Mouse (Mus musculus) limb, embryonic 13.5 days (tissue): Measurements from ENCODE around the gene Prex1. TPM values are rescaled to one million over a fixed set of nuclear protein-coding genes. Genes with fewer than 3 reads are reported as not detected.
A peak's percentile ranks its signal among the peaks of the same experiment; 100 is the strongest.
"Not testable (repeated sequence)": the region's sequence is repeated elsewhere in the genome, so short reads cannot be mapped to it uniquely, and the experiment has no call there.

Experiments
- ATAC-seq: fragments of 200-750 bp; cut with Nextera tagmentation; 2 replicates; pipeline ENCODE4 v1.8.0; 2017; ENCODE audit warnings: low read depth, moderate number of reproducible peaks, moderate TSS enrichment; ENCODE audit not compliant: low FRiP score
- H3K27ac ChIP-seq: fragments of 300-500 bp; sonication (generic); 2 replicates; pipeline ENCODE4 v1.5.1; 2015; ENCODE audit warnings: inconsistent platforms, mild to moderate bottlenecking, moderate library complexity
- H3K27me3 ChIP-seq: fragments of 300-500 bp; sonication (generic); 2 replicates; pipeline ENCODE4 v1.6.1; 2015; ENCODE audit warnings: mild to moderate bottlenecking, inconsistent platforms
- H3K36me3 ChIP-seq: fragments of 300-500 bp; sonication (generic); 2 replicates; pipeline ENCODE4 v1.6.1; 2015; ENCODE audit warnings: inconsistent platforms, mild to moderate bottlenecking, moderate library complexity
- H3K4me1 ChIP-seq: fragments of 300-500 bp; sonication (generic); 2 replicates; pipeline ENCODE4 v1.6.1; 2015; ENCODE audit warnings: inconsistent platforms
- H3K4me2 ChIP-seq: fragments of 300-500 bp; sonication (generic); replicated peaks from 2 replicates; pipeline ENCODE4 v1.6.1; 2015; ENCODE audit warnings: inconsistent platforms, mild to moderate bottlenecking, moderate library complexity
- H3K4me3 ChIP-seq: fragments of 300-500 bp; sonication (generic); 2 replicates; pipeline ENCODE4 v1.5.1; 2015; ENCODE audit warnings: moderate library complexity, mild to moderate bottlenecking, inconsistent platforms
- H3K9ac ChIP-seq: fragments of 300-500 bp; sonication (generic); 2 replicates; pipeline ENCODE4 v1.6.1; 2015; ENCODE audit warnings: mild to moderate bottlenecking, inconsistent platforms
- H3K9me3 ChIP-seq: fragments of 300-500 bp; sonication (generic); 2 replicates; pipeline ENCODE4 v1.6.1; 2016; ENCODE audit warnings: inconsistent platforms
- WGBS: fragments of 180-500 bp; shearing (Covaris S2); methylation state at CpG from one replicate; pipeline ENCODE4 v1.1.7; 2015; 5-methylcytosine and 5-hydroxymethylcytosine counted together
- polyA plus RNA-seq: library from polyadenylated mRNA; unstranded; fragments of >200 nt; fragmentation: Nextera tagmentation; extraction: Ambion mirVana; gene quantifications from 2 replicates; pipeline ENCODE4 v1.2.1, GENCODE M21; 2015

The Prex1 gene
- 18.8 and 19.4 TPM in 2 replicates for polyA plus RNA-seq

DNA sequence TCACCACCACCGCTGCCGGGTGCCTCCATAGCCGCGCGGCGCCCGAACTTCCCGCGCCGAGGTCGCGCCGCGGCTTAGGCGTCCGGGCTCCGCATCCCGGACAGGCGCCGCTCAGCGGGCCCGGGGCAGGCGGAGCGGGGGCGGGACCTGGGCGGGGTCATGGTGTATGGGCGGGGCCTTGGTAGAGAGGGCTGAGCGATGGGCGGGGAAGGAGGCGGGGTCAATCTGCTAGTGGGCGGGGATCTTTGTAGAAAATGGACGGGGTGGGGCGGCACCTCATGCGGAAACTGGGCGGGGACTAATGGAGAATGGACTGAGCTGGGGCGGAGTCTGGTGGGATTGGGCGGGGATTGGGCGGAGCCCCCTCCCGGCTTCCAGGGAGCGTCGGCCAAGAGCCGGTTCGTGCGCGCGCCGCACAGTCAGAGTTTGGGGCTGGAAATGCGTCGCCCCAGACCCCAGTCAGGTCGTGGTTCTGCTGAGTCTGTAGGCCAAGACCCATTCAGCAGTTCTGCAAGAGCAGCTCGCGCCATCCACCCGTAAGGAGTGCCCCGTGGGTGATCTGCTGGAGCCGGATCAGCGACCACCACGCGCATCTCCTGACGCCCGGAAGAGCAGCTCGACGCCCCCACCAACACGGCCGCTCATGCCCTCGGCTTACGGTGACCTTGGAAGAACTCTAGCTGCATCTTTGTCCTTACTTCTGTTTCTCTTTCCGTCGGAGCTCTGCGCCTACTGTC lies at the start of gene Prex1:
Gene Prex1, minus strand, starts transcription at position 143 of the 737 bp plus-strand sequence.
- Histone ChIP-seq H3K4me1 (peaks cover 35% of the 10 kb centered on the region), H3K9ac (peak within 1 kb of the TSS; percentile 81), H3K4me2 (peak within 1 kb of the TSS; percentile 93), H3K9me3 (no peaks in the 10 kb centered on the region), H3K27ac (peak within 1 kb of the TSS; percentile 67), H3K4me3 (peak within 1 kb of the TSS; percentile 78), H3K27me3 (no peaks in the 10 kb centered on the region), H3K36me3 (no peaks in the 10 kb centered on the region)
- WGBS, result under 1% methylated on average over 67 of the region's 69 CpGs
- ATAC-seq, result peak; percentile 92

DNA sequence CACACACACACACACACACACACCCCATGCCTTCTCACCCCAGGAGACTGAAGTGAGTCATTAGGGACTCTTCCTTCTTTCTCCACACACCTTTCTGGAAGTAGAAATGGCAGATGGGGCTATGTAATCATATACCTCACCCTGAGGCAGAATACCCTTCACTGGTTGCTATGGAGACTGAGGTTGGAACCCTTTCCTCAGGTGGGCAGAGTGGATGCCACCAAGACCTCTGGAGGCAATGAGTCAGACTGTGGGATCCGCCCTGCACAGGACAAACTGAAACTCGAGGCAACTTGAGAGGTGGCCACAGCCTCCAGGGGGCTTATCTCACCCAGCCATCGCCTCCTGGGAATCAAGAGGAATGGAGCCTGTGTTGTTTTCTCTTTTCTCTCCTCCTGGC lies 44.3 kb upstream of the Prex1 start:
- Histone ChIP-seq H3K9me3 (no peaks in the 10 kb centered on the region), H3K4me3 (no peak overlapping the region), H3K4me2 (no peak overlapping the region), H3K27ac (no peak overlapping the region), H3K4me1 (0 out of 2 replicates have a peak, but pooled peaks cover 3% of the 10 kb centered on the region), H3K9ac (no peak overlapping the region), H3K36me3 (no peaks in the 10 kb centered on the region), H3K27me3 (peaks cover 3% of the 10 kb centered on the region; the same call in 1 of the 2 replicates)
- no peak for ATAC-seq
- 23% methylated on average over 3 of the region's 3 CpGs for WGBS

DNA sequence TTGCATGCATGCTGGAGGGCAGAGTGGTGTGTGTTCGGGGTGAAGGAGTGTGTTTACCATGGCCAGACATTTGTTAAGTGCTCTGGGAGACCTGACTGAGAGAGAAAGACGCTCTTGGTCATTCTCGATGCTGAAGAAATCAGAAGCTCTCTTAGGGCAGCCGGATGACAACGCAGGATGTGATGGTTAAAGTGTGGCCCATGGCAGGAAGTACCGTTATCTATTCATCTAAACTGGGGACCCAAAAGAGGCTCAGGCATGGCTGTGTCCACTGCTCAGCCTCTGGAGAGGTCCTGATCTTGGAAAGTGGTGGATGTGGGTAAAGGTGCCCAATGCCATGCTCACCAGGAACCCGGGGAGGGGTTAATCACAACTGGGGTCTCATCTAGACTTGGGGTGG lies 41.1 kb upstream of the Prex1 start:
- Histone ChIP-seq H3K4me2 (no peak overlapping the region), H3K27ac (no peak overlapping the region), H3K4me1 (0 out of 2 replicates have a peak, but pooled peaks cover 3% of the 10 kb centered on the region), H3K27me3 (peaks cover 3% of the 10 kb centered on the region; the same call in 1 of the 2 replicates), H3K36me3 (no peaks in the 10 kb centered on the region), H3K4me3 (no peak overlapping the region), H3K9ac (no peak overlapping the region), H3K9me3 (no peaks in the 10 kb centered on the region)
- ATAC-seq, result no peak
- WGBS, result 87% methylated on average over 7 of the region's 7 CpGs

- 73% methylated on average over 4 of the region's 4 CpGs for WGBS
- no peaks in the 10 kb centered on the region for H3K36me3 ChIP-seq
- H3K4me3 ChIP-seq, result no peak overlapping the region
- H3K9me3 ChIP-seq, result no peaks in the 10 kb centered on the region
- peaks cover 3% of the 10 kb centered on the region; the same call in 1 of the 2 replicates for H3K27me3 ChIP-seq
- no peak overlapping the region for H3K4me2 ChIP-seq
- no peak for ATAC-seq
- H3K4me1 ChIP-seq, result 0 out of 2 replicates have a peak, but pooled peaks cover 3% of the 10 kb centered on the region
- no peak overlapping the region for H3K9ac ChIP-seq
- H3K27ac ChIP-seq, result no peak overlapping the region
Observed at GRCm38 (mm10) chr2:166754194-166754593, 40.6 kb upstream of the Prex1 start.

- ATAC-seq, result no peak
- H3K4me2 ChIP-seq, result no peak overlapping the region
- no peaks in the 10 kb centered on the region for H3K4me1 ChIP-seq
- no peak overlapping the region for H3K4me3 ChIP-seq
- no peaks in the 10 kb centered on the region for H3K36me3 ChIP-seq
- 78% methylated on average over 6 of the region's 6 CpGs for WGBS
- H3K27me3 ChIP-seq, result no peaks in the 10 kb centered on the region
- H3K9me3 ChIP-seq, result no peaks in the 10 kb centered on the region
- H3K27ac ChIP-seq, result no peak overlapping the region
- H3K9ac ChIP-seq, result no peak overlapping the region
Observed at GRCm38 (mm10) chr2:166750620-166751191, 37.1 kb upstream of the Prex1 start.

DNA sequence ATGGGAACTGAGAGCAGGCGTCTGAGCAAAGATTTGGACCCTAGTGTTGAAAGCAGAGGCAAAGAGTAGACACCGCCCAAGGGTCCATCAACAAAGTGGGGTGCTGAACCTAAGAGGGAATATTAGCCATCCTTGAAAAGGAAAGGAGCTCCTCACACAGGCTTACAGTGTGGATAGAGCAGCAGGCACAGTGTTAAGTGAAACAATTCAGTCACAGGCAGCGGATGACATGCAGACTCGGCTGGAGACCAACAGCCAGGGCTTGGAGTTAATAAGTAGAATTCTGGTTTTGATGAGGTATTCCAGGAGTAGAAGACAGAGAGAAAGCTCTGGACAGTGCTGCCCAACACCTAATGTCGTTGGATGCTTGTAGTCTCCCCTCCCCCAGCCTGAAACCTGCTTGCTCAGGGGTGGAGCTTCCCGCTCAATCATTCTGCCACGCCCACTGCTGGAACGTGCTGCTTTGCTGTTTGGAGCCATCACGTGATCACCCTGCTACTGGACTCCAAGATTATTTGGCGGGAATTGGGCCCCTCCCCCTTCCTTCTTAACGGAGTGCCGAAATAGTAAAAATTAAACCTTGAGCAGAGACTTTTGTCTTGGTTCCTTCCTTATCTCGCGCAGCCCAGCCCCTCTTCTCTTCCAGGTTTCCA lies 32.8 kb upstream of the Prex1 start:
- not testable (repeated sequence) for ATAC-seq, H3K27ac ChIP-seq, H3K4me3 ChIP-seq, H3K4me1 ChIP-seq, H3K27me3 ChIP-seq, H3K9me3 ChIP-seq, H3K36me3 ChIP-seq, H3K4me2 ChIP-seq, H3K9ac ChIP-seq
- 47% methylated on average over 14 of the region's 14 CpGs for WGBS

- no peak overlapping the region for H3K4me2 ChIP-seq
- ATAC-seq, result no peak
- no peaks in the 10 kb centered on the region for H3K27me3 ChIP-seq
- WGBS, result 76% methylated on average over 9 of the region's 9 CpGs
- no peak overlapping the region for H3K4me3 ChIP-seq
- H3K36me3 ChIP-seq, result no peaks in the 10 kb centered on the region
- no peak overlapping the region for H3K27ac ChIP-seq
- no peaks in the 10 kb centered on the region for H3K9me3 ChIP-seq
- H3K4me1 ChIP-seq, result 0 out of 2 replicates have a peak, but pooled peaks cover 3% of the 10 kb centered on the region
- no peak overlapping the region for H3K9ac ChIP-seq
Observed at GRCm38 (mm10) chr2:166745849-166746248, 32.2 kb upstream of the Prex1 start.

GRCm38 (mm10) chr2:166744433-166744832 lies 30.8 kb upstream of the Prex1 start:
- Histone ChIP-seq H3K4me1 (0 out of 2 replicates have a peak, but pooled peaks cover 3% of the 10 kb centered on the region), H3K9me3 (no peaks in the 10 kb centered on the region), H3K36me3 (no peaks in the 10 kb centered on the region), H3K27me3 (no peaks in the 10 kb centered on the region), H3K27ac (no peak overlapping the region), H3K4me3 (no peak overlapping the region), H3K9ac (no peak overlapping the region), H3K4me2 (no peak overlapping the region)
- ATAC-seq, result no peak
- WGBS, result 82% methylated on average over 7 of the region's 7 CpGs

DNA sequence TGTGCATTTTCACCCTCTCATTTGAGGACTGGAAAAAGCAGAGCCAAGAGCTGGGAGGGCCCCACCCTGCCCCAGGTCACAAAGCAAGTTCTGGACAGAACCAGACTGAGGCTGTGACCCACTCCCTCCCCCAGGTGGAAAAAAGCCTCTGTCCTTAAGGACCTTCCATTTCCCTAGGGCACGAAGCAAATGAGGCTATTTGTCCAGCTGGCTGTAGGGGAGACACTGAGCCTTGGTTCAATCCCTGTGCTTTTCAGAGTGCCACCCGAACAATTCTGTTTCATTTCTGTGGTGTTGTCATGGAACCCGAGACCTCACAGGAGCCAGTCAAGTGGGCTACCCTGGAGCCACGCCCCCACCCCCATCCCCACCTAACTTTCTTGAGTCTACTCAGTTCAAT lies 29.9 kb upstream of the Prex1 start:
- H3K9me3 ChIP-seq, result no peaks in the 10 kb centered on the region
- H3K4me1 ChIP-seq, result 0 out of 2 replicates have a peak, but pooled peaks cover 3% of the 10 kb centered on the region
- no peaks in the 10 kb centered on the region for H3K36me3 ChIP-seq
- WGBS, result 52% methylated on average over 4 of the region's 4 CpGs
- no peak overlapping the region for H3K27ac ChIP-seq
- ATAC-seq, result no peak
- H3K4me3 ChIP-seq, result no peak overlapping the region
- no peaks in the 10 kb centered on the region for H3K27me3 ChIP-seq
- H3K4me2 ChIP-seq, result no peak overlapping the region
- no peak overlapping the region for H3K9ac ChIP-seq

DNA sequence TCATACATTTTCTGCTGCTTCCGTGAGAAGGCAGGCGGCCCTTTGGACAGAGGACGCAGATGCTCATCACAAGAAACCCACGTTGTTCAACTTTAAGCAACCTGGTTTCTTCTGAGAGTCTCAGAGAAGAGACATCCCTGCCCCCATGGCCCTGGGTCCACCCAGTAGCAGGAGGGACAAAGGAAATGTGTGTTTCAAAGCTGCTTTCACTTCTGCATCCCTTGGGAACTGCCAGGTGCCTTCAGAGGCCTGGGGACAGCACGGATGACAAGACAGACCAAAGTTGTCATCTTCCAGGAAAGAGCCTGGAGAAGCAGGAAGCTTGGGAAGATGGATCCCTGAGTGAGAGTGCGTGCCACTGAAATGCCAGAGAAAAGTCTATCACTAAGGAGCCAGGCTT lies 27.8 kb upstream of the Prex1 start:
- 85% methylated on average over 6 of the region's 6 CpGs for WGBS

DNA sequence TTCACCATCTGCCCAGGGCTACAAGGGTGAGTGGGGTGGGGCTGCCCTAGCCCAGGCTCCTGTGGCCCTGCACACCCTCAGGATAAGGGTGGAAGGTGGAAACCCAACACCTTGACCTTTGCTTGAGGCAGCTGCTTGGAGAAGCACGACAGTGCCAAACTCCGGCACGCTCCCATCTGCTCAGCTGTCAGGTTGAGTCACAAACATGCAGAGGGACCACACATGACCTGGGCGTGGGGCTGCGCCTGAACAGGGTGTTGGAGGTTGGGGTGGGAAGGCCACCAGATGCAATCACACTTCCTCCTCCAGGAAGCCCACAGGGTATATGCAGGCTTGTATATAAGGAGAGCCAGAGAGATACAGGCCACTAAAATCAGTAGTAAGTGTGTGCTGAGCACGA lies 26.8 kb upstream of the Prex1 start:
- H3K27ac ChIP-seq, result no peak overlapping the region
- H3K36me3 ChIP-seq, result no peaks in the 10 kb centered on the region
- no peak overlapping the region for H3K4me3 ChIP-seq
- H3K4me2 ChIP-seq, result no peak overlapping the region
- no peaks in the 10 kb centered on the region for H3K9me3 ChIP-seq
- H3K4me1 ChIP-seq, result peaks cover 11% of the 10 kb centered on the region
- H3K27me3 ChIP-seq, result no peaks in the 10 kb centered on the region
- 60% methylated on average over 6 of the region's 6 CpGs for WGBS
- no peak overlapping the region for H3K9ac ChIP-seq
- no peak for ATAC-seq

More for the DNA sequence above, 27.8 kb upstream of the Prex1 start:
- no peaks in the 10 kb centered on the region for H3K36me3 ChIP-seq
- no peak overlapping the region for H3K9ac ChIP-seq
- H3K27me3 ChIP-seq, result no peaks in the 10 kb centered on the region
- H3K9me3 ChIP-seq, result no peaks in the 10 kb centered on the region
- no peak overlapping the region for H3K4me2 ChIP-seq
- ATAC-seq, result no peak
- no peak overlapping the region for H3K4me3 ChIP-seq
- H3K27ac ChIP-seq, result no peak overlapping the region
- H3K4me1 ChIP-seq, result 0 out of 2 replicates have a peak, but pooled peaks cover 3% of the 10 kb centered on the region

GRCm38 (mm10) chr2:166737307-166737706 lies 23.7 kb upstream of the Prex1 start:
- Histone ChIP-seq H3K9me3 (no peaks in the 10 kb centered on the region), H3K4me2 (no peak overlapping the region), H3K36me3 (no peaks in the 10 kb centered on the region), H3K4me3 (no peak overlapping the region), H3K9ac (no peak overlapping the region), H3K27ac (no peak overlapping the region), H3K27me3 (no peaks in the 10 kb centered on the region), H3K4me1 (peaks cover 13% of the 10 kb centered on the region)
- 57% methylated on average over 7 of the region's 7 CpGs for WGBS
- ATAC-seq, result no peak
